In the genomic region with DNA sequence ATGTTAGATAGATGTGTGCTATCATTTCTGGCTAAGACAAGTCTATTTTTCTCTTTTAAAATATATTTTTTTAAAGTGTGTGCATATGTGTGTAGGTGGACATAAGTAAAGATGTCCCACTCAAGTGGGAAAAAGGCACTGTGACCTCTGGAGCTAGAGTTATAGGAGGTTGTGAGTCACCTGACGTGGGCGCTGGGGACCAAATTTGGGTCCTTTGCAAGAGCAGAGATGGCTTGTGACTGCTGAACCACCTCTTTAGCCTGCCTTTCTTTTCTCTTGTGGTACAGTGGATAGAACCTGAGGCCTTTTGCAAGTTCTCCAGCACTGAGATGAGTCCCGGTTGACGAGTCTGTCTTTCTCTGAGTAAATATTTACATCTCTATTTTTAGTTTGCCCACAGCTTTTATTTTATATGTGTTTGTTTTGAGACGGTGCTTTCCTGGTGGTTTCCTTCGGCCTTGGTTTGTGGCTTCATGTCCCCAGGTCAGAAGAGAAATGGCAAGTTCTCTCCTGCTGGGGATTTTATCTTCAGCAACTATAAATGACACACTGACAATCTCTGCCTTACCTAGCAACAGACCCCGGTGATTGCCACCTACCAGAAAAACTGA, we compare ENCODE assay signal across 14 mouse cellular contexts. TPM values are rescaled to one million over a fixed set of nuclear protein-coding genes. Genes with fewer than 3 reads are reported as not detected.
A peak's percentile ranks its signal among the peaks of the same experiment; 100 is the strongest.
DNase-seq lines count a peak whose midpoint lies in the region; ATAC-seq and TF ChIP-seq lines count a peak whose summit lies in the region.
"Had no signal": no experiment of that assay in that cellular context is flagged by ENCODE, and none has a peak within 500 bp of the region (broad histone marks: within the 10 kb centered on the region; RNA-seq: fewer than 3 reads in every experiment).

No protein-coding gene starts in this region.

- DNase-seq in spleen, adult 2 months (ENCODE audit: low read depth in 1 of 2, low spot score in 2 of 2) = peak in 1 of 2 experiments; percentile 21
- no peak for DNase-seq in spleen, adult 18-20 months
- DNase-seq in adrenal gland, postnatal 10 days = no peak
- no peak for DNase-seq in urinary bladder, postnatal 36 days (ENCODE audit: low spot score in 2 of 2)
- DNase-seq: adrenal gland, adult 2 months; gastrocnemius, postnatal 14 days; heart, postnatal 4 days; lung, adult 18-20 months had no signal

- WGBS in forebrain, embryonic 13.5 days = 87% methylated on average over 7 of the region's 7 CpGs
- WGBS in forebrain, embryonic 16.5 days = 77% methylated on average over 7 of the region's 7 CpGs
- 43% methylated on average over 7 of the region's 7 CpGs for WGBS in spleen, adult 2 months
- WGBS in midbrain, embryonic 13.5 days = 81% methylated on average over 7 of the region's 7 CpGs
- WGBS in kidney, embryonic 15.5 days = 78% methylated on average over 7 of the region's 7 CpGs

- H3K27me3 ChIP-seq in forebrain, embryonic 13.5 days = no peaks in the 10 kb centered on the region
- no peaks in the 10 kb centered on the region for H3K27me3 ChIP-seq in forebrain, embryonic 16.5 days (replicated peaks; ENCODE audit: control insufficient read depth, insufficient read depth, low read length)
- H3K27me3 ChIP-seq in spleen, adult 2 months (ENCODE audit: control insufficient read depth, insufficient read depth, low read length) = no peaks in the 10 kb centered on the region
- no peaks in the 10 kb centered on the region for H3K27me3 ChIP-seq in midbrain, embryonic 13.5 days
- H3K27me3 ChIP-seq in kidney, embryonic 15.5 days = no peaks in the 10 kb centered on the region
- H3K27me3 ChIP-seq: megakaryocyte, embryonic 14.5 days had no signal

- H3K4me2 ChIP-seq in forebrain, embryonic 13.5 days = no peak overlapping the region
- no peak overlapping the region for H3K4me2 ChIP-seq in forebrain, embryonic 16.5 days (ENCODE audit: low read length)
- no peak overlapping the region for H3K4me2 ChIP-seq in midbrain, embryonic 13.5 days (replicated peaks)
- no peak overlapping the region for H3K4me2 ChIP-seq in kidney, embryonic 15.5 days

- peak overlapping the region; percentile 40; the same call in 1 of the 2 replicates for H3K27ac ChIP-seq in forebrain, embryonic 13.5 days
- no peak overlapping the region for H3K27ac ChIP-seq in forebrain, embryonic 16.5 days (ENCODE audit: low read length)
- peak overlapping the region; percentile 70 for H3K27ac ChIP-seq in spleen, adult 2 months (ENCODE audit: insufficient read depth, low read length)
- peak overlapping the region; percentile 73; the same call in 1 of the 2 replicates for H3K27ac ChIP-seq in midbrain, embryonic 13.5 days
- no peak overlapping the region for H3K27ac ChIP-seq in kidney, embryonic 15.5 days
- H3K27ac ChIP-seq: kidney, postnatal 0 days had no signal

- peaks cover 29% of the 10 kb centered on the region for H3K4me1 ChIP-seq in forebrain, embryonic 13.5 days
- peaks cover 23% of the 10 kb centered on the region for H3K4me1 ChIP-seq in forebrain, embryonic 16.5 days (replicated peaks; ENCODE audit: control insufficient read depth, insufficient read depth, low read length)
- peaks cover 19% of the 10 kb centered on the region for H3K4me1 ChIP-seq in spleen, adult 2 months (ENCODE audit: control insufficient read depth, insufficient read depth, insufficient read length)
- peaks cover 29% of the 10 kb centered on the region for H3K4me1 ChIP-seq in midbrain, embryonic 13.5 days (replicated peaks)
- peaks cover 15% of the 10 kb centered on the region; the same call in 1 of the 2 replicates for H3K4me1 ChIP-seq in kidney, embryonic 15.5 days

- H3K36me3 ChIP-seq in forebrain, embryonic 13.5 days (ENCODE audit: poor library complexity, severe bottlenecking) = no peaks in the 10 kb centered on the region
- no peaks in the 10 kb centered on the region for H3K36me3 ChIP-seq in forebrain, embryonic 16.5 days (ENCODE audit: control insufficient read depth, insufficient read depth)
- no peaks in the 10 kb centered on the region; the same call in 1 of the 2 replicates for H3K36me3 ChIP-seq in spleen, adult 2 months (ENCODE audit: control insufficient read depth, insufficient read depth, low read length)
- no peaks in the 10 kb centered on the region for H3K36me3 ChIP-seq in midbrain, embryonic 13.5 days
- no peaks in the 10 kb centered on the region for H3K36me3 ChIP-seq in kidney, embryonic 15.5 days

- TF ChIP-seq CTCF in spleen, adult 2 months (IDR thresholded peaks at IDR 0.05; ENCODE audit: extremely low read depth, insufficient read depth, insufficient read length, insufficient replicate concordance) = no peak

- ATAC-seq in forebrain, embryonic 13.5 days = no peak
- no peak for ATAC-seq in forebrain, embryonic 16.5 days
- no peak for ATAC-seq in midbrain, embryonic 13.5 days
- ATAC-seq in kidney, embryonic 15.5 days (replicated peaks; ENCODE audit: low FRiP score) = no peak

- no peak overlapping the region for H3K4me3 ChIP-seq in forebrain, embryonic 13.5 days
- no peak overlapping the region for H3K4me3 ChIP-seq in forebrain, embryonic 16.5 days (replicated peaks; ENCODE audit: low read length)
- no peak overlapping the region for H3K4me3 ChIP-seq in spleen, adult 2 months (ENCODE audit: extremely low read depth, insufficient read depth, insufficient read length)
- H3K4me3 ChIP-seq in midbrain, embryonic 13.5 days (replicated peaks) = no peak overlapping the region
- H3K4me3 ChIP-seq in kidney, embryonic 15.5 days (replicated peaks) = no peak overlapping the region
- H3K4me3 ChIP-seq: megakaryocyte, embryonic 14.5 days had no signal

- H3K9ac ChIP-seq in forebrain, embryonic 13.5 days = no peak overlapping the region
- H3K9ac ChIP-seq in forebrain, embryonic 16.5 days (replicated peaks; ENCODE audit: low read depth, low read length) = no peak overlapping the region
- no peak overlapping the region for H3K9ac ChIP-seq in midbrain, embryonic 13.5 days (replicated peaks)
- no peak overlapping the region for H3K9ac ChIP-seq in kidney, embryonic 15.5 days

- TF ChIP-seq POLR2A in spleen, adult 2 months (IDR thresholded peaks at IDR 0.05; ENCODE audit: low read depth, low read length) = no peak

- H3K9me3 ChIP-seq in forebrain, embryonic 13.5 days (replicated peaks) = no peaks in the 10 kb centered on the region
- no peaks in the 10 kb centered on the region for H3K9me3 ChIP-seq in forebrain, embryonic 16.5 days (ENCODE audit: control insufficient read depth, low read length)
- H3K9me3 ChIP-seq in midbrain, embryonic 13.5 days = no peaks in the 10 kb centered on the region; the same call in 1 of the 2 replicates
- no peaks in the 10 kb centered on the region for H3K9me3 ChIP-seq in kidney, embryonic 15.5 days (replicated peaks)
- H3K9me3 ChIP-seq: megakaryocyte, embryonic 14.5 days had no signal

RNA-seq across cellular contexts. Expression of a gene that starts 30.5 kb away (rescaled TPM):
- 42.5 and 49.6 TPM in 2 replicates for polyA plus RNA-seq in forebrain, embryonic 13.5 days (2015; fragmentation: Nextera tagmentation; extraction: Ambion mirVana)
- polyA plus RNA-seq in forebrain, embryonic 16.5 days (2015; fragmentation: Nextera tagmentation; extraction: Ambion mirVana) = 51.8 and 55.2 TPM in 2 replicates
- 14.4 and 16.0 TPM in 2 replicates for polyA plus RNA-seq in spleen, adult 2 months (2012; rRNA removed)
- polyA plus RNA-seq in midbrain, embryonic 13.5 days (2015; fragmentation: Nextera tagmentation; extraction: Ambion mirVana) = 48.6 and 56.1 TPM in 2 replicates
- total RNA-seq in adrenal gland, postnatal 10 days (2021) = 10 to 100 TPM; 47.1 to 64.6 TPM
- polyA plus RNA-seq in kidney, embryonic 15.5 days (2015; fragmentation: Nextera tagmentation; extraction: Ambion mirVana) = 38.0 and 42.6 TPM in 2 replicates

RNA-seq across cellular contexts. Expression of a gene that starts 31.4 kb away (rescaled TPM):
- polyA plus RNA-seq in forebrain, embryonic 13.5 days (2015; fragmentation: Nextera tagmentation; extraction: Ambion mirVana) = 42.2 and 43.0 TPM in 2 replicates
- polyA plus RNA-seq in forebrain, embryonic 16.5 days (2015; fragmentation: Nextera tagmentation; extraction: Ambion mirVana) = 34.9 and 39.3 TPM in 2 replicates
- polyA plus RNA-seq in spleen, adult 2 months (2012; rRNA removed) = 8.6 and 9.0 TPM in 2 replicates
- polyA plus RNA-seq in midbrain, embryonic 13.5 days (2015; fragmentation: Nextera tagmentation; extraction: Ambion mirVana) = 38.6 and 41.0 TPM in 2 replicates
- total RNA-seq in adrenal gland, postnatal 10 days (2021) = 10 to 100 TPM; 45.8 to 46.9 TPM
- 47.0 and 49.1 TPM in 2 replicates for polyA plus RNA-seq in kidney, embryonic 15.5 days (2015; fragmentation: Nextera tagmentation; extraction: Ambion mirVana)

Comparison
In these comparisons a context has a peak if more than half of its experiments do, and no peak if none do; other contexts are left out.
1. H3K27ac ChIP-seq: peak in forebrain, embryonic 13.5 days (single experiment), spleen, adult 2 months (single experiment) and midbrain, embryonic 13.5 days (single experiment); none in forebrain, embryonic 16.5 days (single experiment) and kidney, embryonic 15.5 days (single experiment).